Mouse (Mus musculus) MEL (cell line): ENCODE measurements around the gene Pnpla2. TPM values are rescaled to one million over a fixed set of nuclear protein-coding genes. Genes with fewer than 3 reads are reported as not detected.
A peak's percentile ranks its signal among the peaks of the same experiment; 100 is the strongest.

Source experiments
- DNase-seq: peaks from one replicate; pipeline ENCODE4 v3.0.0; 2011; ENCODE audit warnings: low read depth, low spot score
- H3K27ac ChIP-seq: 2 replicates; pipeline ENCODE4 v1.5.1; 2012; ENCODE audit warnings: low read depth, mild to moderate bottlenecking, control low read depth, low read length, moderate library complexity; ENCODE audit not compliant: control insufficient read depth
- H3K27me3 ChIP-seq, 2 experiments: fragments of 150-350 bp in 1 of 2; sonication (generic) in 1 of 2; 2 replicates each; pipeline ENCODE4 v1.6.1; 2012; ENCODE audit warnings: low read length in 2 of 2, mild to moderate bottlenecking in 2 of 2, improper control_type of control experiment in 1 of 2, moderate library complexity in 1 of 2; ENCODE audit not compliant: insufficient read depth in 2 of 2, control insufficient read depth in 1 of 2
- H3K36me3 ChIP-seq, 2 experiments: 2 replicates each; pipeline ENCODE4 v1.6.1; 2012 to 2014; ENCODE audit warnings: low read length in 2 of 2, improper control_type of control experiment in 1 of 2, inconsistent platforms in 1 of 2, mild to moderate bottlenecking in 1 of 2; ENCODE audit not compliant: insufficient read depth in 2 of 2, control insufficient read depth in 1 of 2
- H3K4me1 ChIP-seq, 2 experiments: fragments of 150-350 bp in 1 of 2; sonication (generic) in 1 of 2; 2 replicates each; pipeline ENCODE4 v1.6.1; 2012; ENCODE audit warnings: low read length in 2 of 2, improper control_type of control experiment in 1 of 2, mild to moderate bottlenecking in 1 of 2; ENCODE audit not compliant: insufficient read depth in 2 of 2, control insufficient read depth in 1 of 2
- H3K4me3 ChIP-seq, 2 experiments: fragments of 150-350 bp in 1 of 2; sonication (generic) in 1 of 2; 2 replicates each; pipeline ENCODE4 v1.5.1; 2012; ENCODE audit warnings: low read depth in 2 of 2, low read length in 2 of 2, mild to moderate bottlenecking in 2 of 2, moderate library complexity in 2 of 2, control low read depth in 1 of 2, improper control_type of control experiment in 1 of 2; ENCODE audit not compliant: control insufficient read depth in 1 of 2, insufficient read depth in 1 of 2
- H3K79me2 ChIP-seq: 2 replicates; pipeline ENCODE4 v1.6.1; 2012; ENCODE audit warnings: mild to moderate bottlenecking, low read length, moderate library complexity; ENCODE audit not compliant: control insufficient read depth, poor library complexity, insufficient read depth
- H3K9ac ChIP-seq: 2 replicates; pipeline ENCODE4 v1.6.1; 2012; ENCODE audit warnings: low read depth, mild to moderate bottlenecking, control low read depth, low read length, moderate library complexity; ENCODE audit not compliant: control insufficient read depth, poor library complexity, severe bottlenecking
- H3K9me3 ChIP-seq: fragments of 150-350 bp; sonication (generic); replicated peaks from 2 replicates; pipeline ENCODE4 v1.6.1; 2012; ENCODE audit warnings: mild to moderate bottlenecking, low read length, improper control_type of control experiment, moderate library complexity; ENCODE audit not compliant: insufficient read depth
- BHLHE40 ChIP-seq: IDR thresholded peaks from 2 replicates; pipeline ENCODE4 v1.6.1; 2012; ENCODE audit warnings: low read depth, mild to moderate bottlenecking, inconsistent platforms, low read length, improper control_type of control experiment, borderline replicate concordance
- CHD1 ChIP-seq: IDR thresholded peaks from 2 replicates; pipeline ENCODE4 v1.6.1; 2012; ENCODE audit warnings: low read depth, mild to moderate bottlenecking, inconsistent platforms, low read length, improper control_type of control experiment
- CTCF ChIP-seq, 3 experiments: IDR thresholded peaks in 2 of 3; conservative IDR thresholded peaks in 1 of 3; 2 replicates each; pipeline ENCODE4 v1.5.1; 2011 to 2012; ENCODE audit warnings: low read length in 3 of 3, low read depth in 2 of 3, mild to moderate bottlenecking in 2 of 3, improper control_type of control experiment in 1 of 3, inconsistent platforms in 1 of 3, mixed read lengths in 1 of 3, moderate library complexity in 1 of 3; ENCODE audit not compliant: control insufficient read depth in 1 of 3, insufficient read depth in 1 of 3, poor library complexity in 1 of 3, severe bottlenecking in 1 of 3
- E2F4 ChIP-seq: IDR thresholded peaks from 2 replicates; pipeline ENCODE4 v1.6.1; 2011; ENCODE audit warnings: low read depth, low read length, improper control_type of control experiment, borderline replicate concordance
- ELF1 ChIP-seq: IDR thresholded peaks from 2 replicates; pipeline ENCODE4 v1.6.1; 2014; ENCODE audit warnings: low read depth, mild to moderate bottlenecking, inconsistent platforms, low read length, improper control_type of control experiment, moderate library complexity
- EP300 ChIP-seq, 2 experiments: IDR thresholded peaks; 2 replicates each; pipeline ENCODE4 v1.6.1; 2011; ENCODE audit warnings: improper control_type of control experiment in 2 of 2, low read length in 2 of 2, low read depth in 1 of 2, mild to moderate bottlenecking in 1 of 2
- GABPA ChIP-seq: IDR thresholded peaks from 2 replicates; pipeline ENCODE4 v1.6.1; 2012; ENCODE audit warnings: low read depth, mild to moderate bottlenecking, inconsistent platforms, low read length, improper control_type of control experiment, moderate library complexity
- HCFC1 ChIP-seq: IDR thresholded peaks from 2 replicates; pipeline ENCODE4 v1.6.1; 2012; ENCODE audit warnings: low read depth, mild to moderate bottlenecking, inconsistent platforms, low read length, improper control_type of control experiment, moderate library complexity
- JUND ChIP-seq: IDR thresholded peaks from 2 replicates; pipeline ENCODE4 v1.6.1; 2011; ENCODE audit warnings: low read depth, mild to moderate bottlenecking, improper control_type of control experiment, low read length
- KAT2A ChIP-seq: conservative IDR thresholded peaks from 2 replicates; pipeline ENCODE4 v1.6.1; 2012; ENCODE audit warnings: low read depth, low read length, improper control_type of control experiment, inconsistent platforms
- MAFK ChIP-seq: IDR thresholded peaks from 2 replicates; pipeline ENCODE4 v1.6.1; 2011; ENCODE audit warnings: low read depth, mild to moderate bottlenecking, low read length, improper control_type of control experiment, borderline replicate concordance
- MAZ ChIP-seq: IDR thresholded peaks from 2 replicates; pipeline ENCODE4 v1.6.1; 2012; ENCODE audit warnings: low read depth, mild to moderate bottlenecking, inconsistent platforms, low read length, improper control_type of control experiment
- MEF2A ChIP-seq: IDR thresholded peaks from 2 replicates; pipeline ENCODE4 v1.6.1; 2014; ENCODE audit warnings: low read depth, mild to moderate bottlenecking, inconsistent platforms, low read length, improper control_type of control experiment; ENCODE audit not compliant: poor library complexity, insufficient replicate concordance, severe bottlenecking; ENCODE audit errors: extremely low read depth
- MXI1 ChIP-seq: IDR thresholded peaks from 2 replicates; pipeline ENCODE4 v1.6.1; 2011; ENCODE audit warnings: mild to moderate bottlenecking, low read depth, low read length, improper control_type of control experiment
- MYB ChIP-seq: IDR thresholded peaks from 2 replicates; pipeline ENCODE4 v1.6.1; 2011; ENCODE audit warnings: mild to moderate bottlenecking, low read depth, low read length, improper control_type of control experiment
- MYC ChIP-seq: IDR thresholded peaks from 2 replicates; pipeline ENCODE4 v1.6.1; 2011; ENCODE audit warnings: low read depth, mild to moderate bottlenecking, low read length, improper control_type of control experiment, moderate library complexity
- NELFE ChIP-seq: IDR thresholded peaks from 2 replicates; pipeline ENCODE4 v1.6.1; 2011; ENCODE audit warnings: low read depth, low read length, improper control_type of control experiment
- NRF1 ChIP-seq: IDR thresholded peaks from 2 replicates; pipeline ENCODE4 v1.6.1; 2014; ENCODE audit warnings: low read depth, mild to moderate bottlenecking, inconsistent platforms, low read length, improper control_type of control experiment, moderate library complexity; ENCODE audit not compliant: poor library complexity, insufficient read depth, severe bottlenecking
- POLR2A ChIP-seq, 2 experiments: IDR thresholded peaks; 2 replicates each; pipeline ENCODE4 v1.6.1; 2011 to 2012; ENCODE audit warnings: low read length in 2 of 2, mild to moderate bottlenecking in 2 of 2, control low read depth in 1 of 2, improper control_type of control experiment in 1 of 2, low read depth in 1 of 2, moderate library complexity in 1 of 2; ENCODE audit not compliant: control insufficient read depth in 1 of 2, insufficient read depth in 1 of 2, poor library complexity in 1 of 2
- POLR2AphosphoS2 ChIP-seq: IDR thresholded peaks from 2 replicates; pipeline ENCODE4 v1.6.1; 2011; ENCODE audit warnings: low read length, improper control_type of control experiment
- POLR2AphosphoS5 ChIP-seq: IDR thresholded peaks from 2 replicates; pipeline ENCODE4 v1.6.1; 2012; ENCODE audit warnings: low read depth, borderline replicate concordance, mild to moderate bottlenecking, inconsistent platforms, low read length, moderate library complexity, mixed read lengths
- RAD21 ChIP-seq: IDR thresholded peaks from 2 replicates; pipeline ENCODE4 v1.6.1; 2011; ENCODE audit warnings: mild to moderate bottlenecking, low read depth, low read length, improper control_type of control experiment
- SIN3A ChIP-seq: IDR thresholded peaks from 2 replicates; pipeline ENCODE4 v1.6.1; 2012; ENCODE audit warnings: low read length, improper control_type of control experiment, inconsistent platforms
- SMC3 ChIP-seq: IDR thresholded peaks from 2 replicates; pipeline ENCODE4 v1.6.1; 2011; ENCODE audit warnings: low read depth, low read length, improper control_type of control experiment
- TBP ChIP-seq: IDR thresholded peaks from 2 replicates; pipeline ENCODE4 v1.8.0; 2011; ENCODE audit warnings: low read depth, low read length, improper control_type of control experiment
- TCF12 ChIP-seq: IDR thresholded peaks from 2 replicates; pipeline ENCODE4 v1.6.1; 2014; ENCODE audit warnings: low read depth, mild to moderate bottlenecking, inconsistent platforms, low read length, improper control_type of control experiment, moderate library complexity
- UBTF ChIP-seq: IDR thresholded peaks from 2 replicates; pipeline ENCODE4 v1.6.1; 2012; ENCODE audit warnings: low read depth, mild to moderate bottlenecking, inconsistent platforms, low read length, improper control_type of control experiment, moderate library complexity, borderline replicate concordance; ENCODE audit not compliant: insufficient read depth
- USF1 ChIP-seq: IDR thresholded peaks from 2 replicates; pipeline ENCODE4 v1.6.1; 2014; ENCODE audit warnings: low read depth, mild to moderate bottlenecking, inconsistent platforms, low read length, improper control_type of control experiment, moderate library complexity
- USF2 ChIP-seq, 2 experiments: IDR thresholded peaks; 2 replicates each; pipeline ENCODE4 v1.6.1; 2011 to 2012; ENCODE audit warnings: improper control_type of control experiment in 2 of 2, low read length in 2 of 2, borderline replicate concordance in 1 of 2, inconsistent platforms in 1 of 2, low read depth in 1 of 2, mild to moderate bottlenecking in 1 of 2; ENCODE audit not compliant: insufficient read depth in 1 of 2
- ZC3H11A ChIP-seq: IDR thresholded peaks from 2 replicates; pipeline ENCODE4 v1.6.1; 2012; ENCODE audit warnings: low read depth, mild to moderate bottlenecking, inconsistent platforms, low read length, improper control_type of control experiment
- ZMIZ1 ChIP-seq: IDR thresholded peaks from 2 replicates; pipeline ENCODE4 v1.6.1; 2012; ENCODE audit warnings: low read depth, mild to moderate bottlenecking, inconsistent platforms, low read length, improper control_type of control experiment, moderate library complexity
- ZNF384 ChIP-seq: IDR thresholded peaks from 2 replicates; pipeline ENCODE4 v1.6.1; 2012; ENCODE audit warnings: low read depth, mild to moderate bottlenecking, inconsistent platforms, low read length, improper control_type of control experiment
- polyA plus RNA-seq, 2 experiments: library from polyadenylated mRNA; stranded (reverse) in 1 of 2; unstranded in 1 of 2; fragments of >175 nt in 1 of 2; fragments of >200 nt in 1 of 2; gene quantifications; 2 replicates each; pipeline versions ENCODE4 v1.2.1 to v1.2.4; 2012; ENCODE audit warnings: low replicate concordance in 2 of 2, low read depth in 1 of 2; ENCODE audit not compliant: insufficient read length in 2 of 2, insufficient read depth in 1 of 2, missing spikeins in 1 of 2
- total RNA-seq: library from RNA; depleted of rRNA; stranded (reverse); fragments of 300-350 nt; gene quantifications from 2 replicates; pipeline ENCODE4 v1.2.3, GENCODE M21; 2012

The Pnpla2 gene
- total and polyA plus RNA-seq, 3 experiments = 8.3 to 38.6 TPM; not detected in 1

DNA sequence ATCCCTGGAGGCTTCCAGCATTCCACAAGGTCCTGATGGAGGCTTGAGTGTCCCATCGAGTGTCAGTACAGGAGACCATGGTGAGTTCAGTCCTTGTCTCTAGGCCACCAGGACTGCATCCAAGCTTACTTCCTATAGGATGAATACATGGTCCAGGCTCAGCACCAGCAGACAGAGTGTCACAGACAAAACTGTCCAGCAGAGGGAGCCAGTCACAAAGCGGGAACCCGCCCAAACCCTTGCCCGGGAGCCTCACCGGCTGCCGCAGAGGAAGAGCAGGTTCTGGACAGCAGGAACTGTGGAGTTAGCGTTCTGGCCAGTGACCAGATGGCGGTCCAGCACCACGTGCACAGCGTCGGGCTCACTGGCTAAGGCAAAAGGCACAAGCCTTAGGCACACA, 46.2 kb upstream of the Pnpla2 start:
- no peak overlapping the region for H3K27ac ChIP-seq
- peaks cover 0 to 2% of the 10 kb centered on the region in 2 experiments; a peak in 2 of 4 replicates for H3K36me3 ChIP-seq
- peaks cover 3% of the 10 kb centered on the region; the same call in 1 of the 2 replicates for H3K79me2 ChIP-seq
- peak; percentile 66 for DNase-seq
- no peak overlapping the region for H3K4me3 ChIP-seq
- no peaks in the 10 kb centered on the region for H3K9me3 ChIP-seq
- no peaks in the 10 kb centered on the region for H3K27me3 ChIP-seq
- H3K9ac ChIP-seq = no peak overlapping the region
- peaks cover 2 to 6% of the 10 kb centered on the region in 2 experiments for H3K4me1 ChIP-seq
- TF ChIP-seq GABPA (no peak), POLR2AphosphoS5 (no peak), HCFC1 (no peak), SMC3 (peak; percentile 77), POLR2A (IDR thresholded peaks at IDR 0.05; ENCODE audit: control insufficient read depth in 1 of 2, insufficient read depth in 1 of 2, low read depth in 1 of 2, low read length in 2 of 2, poor library complexity in 1 of 2) (no peak), POLR2AphosphoS2 (no peak), UBTF (no peak), ZC3H11A (peak; percentile 46; the same call in 1 of the 2 replicates), MYC (no peak), E2F4 (no peak), TCF12 (no peak), CHD1 (no peak), ZMIZ1 (no peak), MAZ (0 out of 2 replicates have a peak, but pooled peaks have one; percentile 26), ELF1 (no peak), NELFE (no peak), KAT2A (no peak), USF1 (no peak), EP300 (IDR thresholded peaks at IDR 0.05; ENCODE audit: low read depth in 1 of 2, low read length in 2 of 2) (no peak), ZNF384 (no peak), JUND (no peak), MAFK (no peak), RAD21 (peak; percentile 62), MYB (no peak), NRF1 (no peak), SIN3A (0 out of 2 replicates have a peak, but pooled peaks have one; percentile 29), MEF2A (no peak), TBP (no peak), USF2 (IDR thresholded peaks at IDR 0.05; ENCODE audit: borderline replicate concordance in 1 of 2, insufficient read depth in 1 of 2, low read depth in 1 of 2, low read length in 2 of 2) (no peak), MXI1 (0 out of 2 replicates have a peak, but pooled peaks have one; percentile 20), BHLHE40 (no peak), CTCF (IDR thresholded peaks at IDR 0.05 in 2 of 3, conservative IDR thresholded peaks at IDR 0.05 in 1 of 3; ENCODE audit: control insufficient read depth in 1 of 3, insufficient read depth in 1 of 3, low read depth in 2 of 3, low read length in 3 of 3, poor library complexity in 1 of 3, severe bottlenecking in 1 of 3) (peak; percentile 60 to 91 (median 77))
